Mouse (Mus musculus) ovary, postnatal 14 days (tissue): ENCODE data around the gene Cpne8.
A peak's percentile ranks its signal among the peaks of the same experiment; 100 is the strongest.

Source experiments
- DNase-seq: peaks from one replicate; pipeline ENCODE4 v3.0.0; 2022; ENCODE audit warnings: low spot score

The Cpne8 gene

GRCm38 (mm10) chr15:90678985-90679759, at the start of gene Cpne8:
TSS of gene Cpne8 (minus strand) at chr15:90679432.
- peak; percentile 46 for DNase-seq

- no peak for DNase-seq
Observed at GRCm38 (mm10) chr15:90717717-90718116, 38.5 kb upstream of the Cpne8 start.

- DNase-seq = no peak
Observed at GRCm38 (mm10) chr15:90709296-90709695, 30.1 kb upstream of the Cpne8 start.

- no peak for DNase-seq
Observed at GRCm38 (mm10) chr15:90704314-90704713, 25.1 kb upstream of the Cpne8 start.

- no peak for DNase-seq
Observed at GRCm38 (mm10) chr15:90703502-90704232, 24.4 kb upstream of the Cpne8 start.

GRCm38 (mm10) chr15:90686770-90687169, 7.5 kb upstream of the Cpne8 start:
- DNase-seq = no peak

- peak; percentile 62 for DNase-seq
Observed at GRCm38 (mm10) chr15:90679760-90680579, 738 bp upstream of the Cpne8 start.

- peak; percentile 7 for DNase-seq
Observed at GRCm38 (mm10) chr15:90678488-90678887, 744 bp downstream of the Cpne8 start.

- DNase-seq = no peak
Observed at GRCm38 (mm10) chr15:90669494-90669893, 9.7 kb downstream of the Cpne8 start.

GRCm38 (mm10) chr15:90666893-90667292, 12.3 kb downstream of the Cpne8 start:
- no peak for DNase-seq

- no peak for DNase-seq
Observed at GRCm38 (mm10) chr15:90664615-90665014, 14.6 kb downstream of the Cpne8 start.

- no peak for DNase-seq
Observed at GRCm38 (mm10) chr15:90663631-90664030, 15.6 kb downstream of the Cpne8 start.

GRCm38 (mm10) chr15:90660723-90661122, 18.5 kb downstream of the Cpne8 start:
- DNase-seq = no peak

- DNase-seq = no peak
Observed at GRCm38 (mm10) chr15:90658053-90658452, 21.2 kb downstream of the Cpne8 start.

- DNase-seq = no peak
Observed at GRCm38 (mm10) chr15:90656521-90656920, 22.7 kb downstream of the Cpne8 start.

- DNase-seq = no peak
Observed at GRCm38 (mm10) chr15:90647011-90647577, 32.1 kb downstream of the Cpne8 start.

GRCm38 (mm10) chr15:90646326-90646725, 32.9 kb downstream of the Cpne8 start:
- DNase-seq = no peak

GRCm38 (mm10) chr15:90645828-90646227, 33.4 kb downstream of the Cpne8 start:
- no peak for DNase-seq

GRCm38 (mm10) chr15:90624201-90624600, 55.0 kb downstream of the Cpne8 start:
- no peak for DNase-seq

GRCm38 (mm10) chr15:90622005-90622404, 57.2 kb downstream of the Cpne8 start:
- DNase-seq = no peak

- no peak for DNase-seq
Observed at GRCm38 (mm10) chr15:90619736-90620135, 59.5 kb downstream of the Cpne8 start.
